Mouse (Mus musculus): ENCODE results near the gene Kif24.

Kif24 gene

DNA sequence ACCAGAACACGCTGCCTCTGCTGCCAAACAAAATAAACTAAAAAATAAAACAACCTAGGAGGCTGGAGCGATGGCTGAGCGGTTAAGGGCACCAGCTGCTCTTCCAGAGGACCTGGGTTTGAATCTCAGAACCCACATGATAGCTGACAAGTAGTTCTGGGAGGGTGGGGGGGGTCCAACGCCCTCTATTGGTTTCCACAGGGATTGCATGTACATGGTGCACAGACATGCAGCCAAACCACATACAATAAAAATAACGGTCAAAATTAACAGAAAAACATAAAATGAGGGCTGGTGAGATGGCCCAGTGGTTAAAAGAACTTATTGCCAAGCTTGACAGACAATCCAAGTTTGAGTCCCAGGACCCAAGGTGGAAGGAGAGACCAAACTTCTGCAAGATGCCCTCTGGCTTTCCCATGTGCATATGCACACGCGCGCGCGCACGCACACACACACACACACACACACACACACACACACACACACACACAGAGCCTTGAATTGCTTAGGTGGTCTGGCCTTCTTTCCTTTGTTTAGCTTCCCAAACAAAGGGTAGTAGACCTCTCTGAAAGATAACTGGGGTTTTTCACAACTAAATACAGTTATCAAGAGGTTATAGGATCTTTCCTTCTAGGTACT lies 123.7 kb downstream of the Kif24 start:
- no peak for DNase-seq

Measured in kidney, postnatal 10 days (tissue).